Mouse (Mus musculus) brown adipose tissue, adult 24 weeks (tissue): Measurements from ENCODE around the gene Wdr24. TPM values are rescaled to one million over a fixed set of nuclear protein-coding genes. Genes with fewer than 3 reads are reported as not detected.
"Not testable (repeated sequence)": the region's sequence is repeated elsewhere in the genome, so short reads cannot be mapped to it uniquely, and the experiment has no call there.

Experiments
- H3K27ac ChIP-seq: fragments of 200-500 bp; replicated peaks from 2 replicates; pipeline ENCODE4 v1.5.1; 2012; ENCODE audit warnings: low read depth, mild to moderate bottlenecking, low read length
- H3K4me1 ChIP-seq: fragments of 200-500 bp; 2 replicates; pipeline ENCODE4 v1.6.1; 2012; ENCODE audit warnings: low read length, mixed read lengths; ENCODE audit not compliant: control insufficient read depth, insufficient read depth, insufficient read length
- H3K4me3 ChIP-seq: fragments of 200-500 bp; 2 replicates; pipeline ENCODE4 v1.5.1; 2012; ENCODE audit warnings: low read depth, mild to moderate bottlenecking, low read length, moderate library complexity; ENCODE audit not compliant: insufficient read depth
- polyA plus RNA-seq: library from polyadenylated mRNA; stranded (reverse); fragments of >200 nt; gene quantifications from 2 replicates; pipeline ENCODE4 v1.2.4, GENCODE M21; 2012; ENCODE audit not compliant: missing spikeins, insufficient read depth, insufficient read length

The Wdr24 gene
- polyA plus RNA-seq, 1 experiment: 7.1 TPM

DNA sequence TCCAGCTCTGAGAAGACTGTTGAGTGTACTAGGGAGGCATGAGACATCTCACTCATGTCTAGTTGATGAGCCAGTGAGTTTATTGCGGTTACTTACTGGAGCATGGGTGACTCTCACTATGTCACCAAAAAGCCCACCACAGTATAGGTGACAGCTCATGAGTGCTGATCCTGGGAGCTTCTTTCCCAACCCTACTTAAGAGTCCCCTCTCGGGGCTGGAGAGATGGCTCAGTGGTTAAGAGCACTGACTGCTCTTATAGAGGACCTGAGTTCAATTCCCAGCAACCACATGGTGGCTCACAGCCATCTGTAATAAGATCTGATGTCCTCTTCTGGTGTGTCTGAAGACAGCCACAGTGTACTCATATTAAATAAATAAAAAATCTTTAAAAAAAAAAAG is 46.5 kb downstream of the Wdr24 start:
- no peak overlapping the region for H3K4me3 ChIP-seq
- no peak overlapping the region for H3K27ac ChIP-seq
- H3K4me1 ChIP-seq: peaks cover 5% of the 10 kb centered on the region; the same call in 1 of the 2 replicates

DNA sequence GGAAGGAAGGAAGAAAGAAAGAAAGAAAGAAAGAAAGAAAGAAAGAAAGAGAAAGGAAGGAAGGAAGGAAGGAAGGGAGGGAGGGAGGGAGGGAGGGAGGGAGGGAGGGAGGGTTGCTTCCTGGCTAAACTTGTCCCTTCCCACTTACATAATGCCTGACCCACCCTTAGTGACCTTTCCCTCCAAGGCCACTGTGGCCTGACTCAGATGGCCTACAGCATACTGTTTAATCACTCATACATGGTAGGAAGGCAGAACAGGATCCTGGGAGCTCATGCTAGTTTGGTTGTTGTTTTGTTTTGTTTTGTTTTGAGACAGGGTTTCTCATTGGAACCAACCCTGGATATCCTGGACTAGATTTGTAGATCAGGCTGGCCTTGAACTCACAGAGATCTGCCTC is 48.1 kb downstream of the Wdr24 start:
- H3K4me3 ChIP-seq, H3K27ac ChIP-seq: not testable (repeated sequence)
- H3K4me1 ChIP-seq: peaks cover 12% of the 10 kb centered on the region; the same call in 1 of the 2 replicates

DNA sequence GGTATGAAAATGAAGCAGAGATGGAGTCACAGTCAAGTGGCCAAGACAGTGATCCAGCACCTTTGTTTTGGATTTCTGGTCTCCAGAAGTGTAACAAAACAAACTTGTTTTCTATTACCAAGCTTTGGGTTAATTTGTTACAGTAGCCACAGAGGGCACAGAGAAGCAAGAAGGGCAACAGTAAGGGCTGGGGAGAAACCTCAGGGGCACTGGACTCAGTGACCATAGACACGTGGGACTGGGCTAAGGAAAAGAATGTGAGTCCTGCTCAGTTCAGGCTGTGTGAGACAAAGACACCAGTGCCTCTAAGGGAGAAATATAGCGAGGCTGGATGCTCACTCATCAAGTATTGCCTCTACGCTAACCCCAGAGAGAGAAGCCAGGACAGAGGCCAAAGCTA is 49.2 kb downstream of the Wdr24 start:
- Histone ChIP-seq H3K27ac (no peak overlapping the region), H3K4me3 (no peak overlapping the region), H3K4me1 (peaks cover 12% of the 10 kb centered on the region; the same call in 1 of the 2 replicates)

DNA sequence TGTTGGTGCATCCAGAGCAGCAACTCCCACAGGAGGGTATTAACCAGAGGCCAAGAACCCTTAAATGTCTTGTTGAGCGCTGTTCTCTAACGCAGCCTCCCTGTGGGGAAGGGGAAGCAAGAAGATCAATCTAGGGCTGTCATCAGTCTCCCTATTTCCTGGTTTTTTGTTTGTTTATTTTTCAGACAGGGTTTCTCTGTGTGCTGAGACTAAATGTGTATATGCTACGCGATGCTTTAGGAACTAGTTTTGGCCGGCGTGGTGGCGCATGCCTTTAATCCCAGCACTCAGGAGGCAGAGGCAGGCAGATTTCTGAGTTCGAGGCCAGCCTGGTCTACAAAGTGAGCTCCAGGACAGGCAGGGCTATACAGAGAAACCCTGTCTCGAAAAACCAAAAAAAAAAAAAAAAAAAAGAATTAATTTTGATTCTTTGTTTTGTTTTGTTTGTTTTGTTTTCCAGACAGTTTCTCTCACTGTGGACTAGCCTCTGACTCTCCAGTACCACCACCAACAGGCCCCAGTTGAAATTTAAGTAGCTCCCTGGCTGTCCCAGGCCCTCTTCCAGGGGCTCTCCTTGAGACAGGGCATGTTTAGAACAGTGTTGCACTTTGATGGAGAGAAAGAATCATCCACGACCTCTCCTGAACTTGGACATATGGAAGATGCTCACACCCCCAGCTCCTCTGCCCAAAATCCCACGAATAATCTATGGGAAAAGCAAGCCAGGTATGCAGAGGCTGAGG is 50.1 kb downstream of the Wdr24 start:
- Histone ChIP-seq H3K4me3 (peak overlapping the region; percentile 87; the same call in 1 of the 2 replicates), H3K27ac (no peak overlapping the region), H3K4me1 (peaks cover 12% of the 10 kb centered on the region; the same call in 1 of the 2 replicates)

DNA sequence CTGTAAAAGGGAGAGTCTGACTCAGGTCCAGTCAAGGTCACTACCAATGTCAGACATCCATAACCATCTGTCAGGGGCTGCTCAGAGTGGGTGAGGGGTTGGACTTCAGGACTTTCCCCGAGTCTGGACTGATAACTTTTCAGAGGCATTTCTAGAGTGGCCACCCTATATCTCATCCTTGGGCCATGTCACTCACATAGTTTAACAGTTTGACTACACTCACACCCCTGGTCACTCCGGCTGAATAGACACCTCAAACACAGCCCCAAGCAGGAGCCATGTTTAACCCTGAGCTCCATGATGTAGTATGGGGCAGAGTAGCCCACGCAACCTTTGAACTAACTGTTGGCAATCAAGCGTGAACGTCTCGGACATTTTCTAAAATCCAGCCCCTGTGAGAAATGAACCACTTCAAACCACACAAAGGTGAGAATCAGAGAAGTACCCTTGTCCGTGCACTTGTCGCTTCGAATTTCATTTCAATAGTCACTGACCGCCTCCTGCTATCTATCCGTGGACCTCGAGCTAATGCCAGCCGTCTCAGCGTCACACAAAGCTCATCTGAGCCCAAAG is 50.8 kb downstream of the Wdr24 start:
- H3K27ac ChIP-seq: peak overlapping the region; percentile 32; the same call in 1 of the 2 replicates
- H3K4me1 ChIP-seq: peaks cover 9% of the 10 kb centered on the region; the same call in 1 of the 2 replicates
- H3K4me3 ChIP-seq: peak overlapping the region; percentile 87

DNA sequence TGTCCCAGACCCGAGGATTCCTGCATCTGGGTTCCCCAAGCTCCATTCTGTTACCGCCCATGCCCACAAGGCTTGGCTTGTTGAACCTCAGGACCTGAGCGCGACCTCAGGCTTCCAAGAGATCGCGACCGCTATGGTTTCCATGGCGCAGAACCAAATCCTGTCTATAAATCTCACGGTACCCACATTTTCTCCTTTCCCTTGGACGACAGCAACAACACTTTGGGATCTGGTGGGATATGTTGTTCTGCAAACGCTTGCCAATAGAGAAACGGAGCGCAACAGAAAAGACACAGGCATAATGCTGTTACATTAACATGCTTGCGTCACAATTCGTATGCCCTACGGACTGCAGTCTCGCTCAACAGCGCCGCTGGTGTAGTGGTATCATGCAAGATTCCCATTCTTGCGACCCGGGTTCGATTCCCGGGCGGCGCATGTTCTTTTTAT is 51.3 kb downstream of the Wdr24 start, which contains the start of gene Mettl26:
Mettl26 (plus strand) TSS at position 354 of the 450 bp plus-strand sequence.
- Histone ChIP-seq H3K4me3 (peak within 1 kb of the TSS; percentile 87), H3K27ac (peak within 1 kb of the TSS; percentile 44), H3K4me1 (peaks cover 9% of the 10 kb centered on the region; the same call in 1 of the 2 replicates)

DNA sequence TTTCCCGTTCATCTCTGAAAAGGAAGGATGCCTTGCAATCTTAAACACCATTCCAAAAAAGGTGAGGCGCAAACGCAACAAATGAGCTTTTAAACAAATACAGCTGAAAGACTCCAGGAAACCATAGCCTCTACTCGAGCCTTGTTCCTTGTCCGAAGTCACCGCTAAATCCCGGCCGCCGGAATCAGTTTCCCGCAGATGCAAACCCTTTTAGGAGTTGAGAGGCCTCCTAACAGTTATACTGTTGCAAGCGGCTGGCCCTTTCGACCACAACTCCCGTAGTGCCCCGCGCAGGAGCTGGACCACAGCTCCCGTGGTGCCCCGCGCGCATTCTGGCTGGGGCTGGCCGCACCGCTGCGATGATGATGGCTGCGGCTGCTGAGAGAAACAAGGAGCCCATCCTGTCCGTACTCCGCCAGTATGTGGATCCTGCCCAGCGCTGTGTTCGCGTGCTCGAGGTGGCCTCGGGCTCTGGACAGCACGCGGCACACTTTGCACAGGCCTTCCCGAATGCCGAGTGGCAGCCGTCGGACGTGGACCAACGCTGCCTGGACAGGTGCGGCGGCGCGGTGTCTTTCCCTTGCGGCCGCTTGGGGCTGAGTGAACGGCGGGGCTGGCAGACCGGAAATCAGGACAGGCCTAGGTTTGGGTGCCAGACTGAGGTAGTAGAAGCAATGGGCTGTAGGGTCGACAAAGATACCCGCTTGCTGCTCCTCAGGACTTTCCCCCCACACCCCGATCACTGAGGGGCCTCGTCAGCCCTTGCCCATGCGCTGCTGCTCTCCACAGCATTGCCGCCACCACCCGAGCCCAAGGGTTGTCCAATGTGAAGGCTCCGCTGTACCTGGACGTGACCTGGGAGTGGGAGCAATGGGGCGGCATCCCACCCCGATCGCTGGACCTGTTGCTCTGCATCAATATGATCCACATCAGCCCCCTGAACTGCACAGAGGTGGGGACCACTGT is 52.0 kb downstream of the Wdr24 start:
- peak overlapping the region; percentile 44 for H3K27ac ChIP-seq
- H3K4me1 ChIP-seq: peaks cover 9% of the 10 kb centered on the region; the same call in 1 of the 2 replicates
- peak overlapping the region; percentile 87 for H3K4me3 ChIP-seq

DNA sequence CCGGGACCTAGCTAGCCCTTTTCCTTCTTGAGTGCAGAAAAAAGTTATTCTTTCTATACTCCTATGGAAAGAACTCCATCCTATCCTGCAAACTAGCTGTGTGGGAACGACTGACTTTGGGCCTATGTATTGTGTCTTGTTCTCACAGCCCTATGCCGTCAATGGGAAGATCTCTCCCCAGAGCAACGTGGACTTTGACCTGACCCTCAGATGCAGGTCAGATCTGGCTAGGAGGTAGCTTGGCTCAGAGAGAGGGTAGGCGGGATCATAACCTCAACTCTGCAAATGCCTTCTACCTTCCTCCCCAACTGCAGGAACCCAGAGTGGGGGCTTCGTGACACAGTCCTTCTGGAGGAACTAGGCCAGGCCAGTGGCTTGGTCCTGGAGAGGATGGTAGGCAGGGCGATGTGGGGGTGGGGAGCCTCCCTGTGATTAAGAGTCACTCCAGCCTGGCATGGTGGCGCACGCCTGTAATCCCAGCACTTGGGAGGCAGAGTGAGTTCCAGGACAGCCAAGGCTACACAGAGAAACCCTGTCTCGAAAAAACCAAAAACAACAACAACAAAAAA is 53.0 kb downstream of the Wdr24 start:
- Histone ChIP-seq H3K4me3 (peak overlapping the region; percentile 87), H3K27ac (no peak overlapping the region), H3K4me1 (peaks cover 9% of the 10 kb centered on the region; the same call in 1 of the 2 replicates)

DNA sequence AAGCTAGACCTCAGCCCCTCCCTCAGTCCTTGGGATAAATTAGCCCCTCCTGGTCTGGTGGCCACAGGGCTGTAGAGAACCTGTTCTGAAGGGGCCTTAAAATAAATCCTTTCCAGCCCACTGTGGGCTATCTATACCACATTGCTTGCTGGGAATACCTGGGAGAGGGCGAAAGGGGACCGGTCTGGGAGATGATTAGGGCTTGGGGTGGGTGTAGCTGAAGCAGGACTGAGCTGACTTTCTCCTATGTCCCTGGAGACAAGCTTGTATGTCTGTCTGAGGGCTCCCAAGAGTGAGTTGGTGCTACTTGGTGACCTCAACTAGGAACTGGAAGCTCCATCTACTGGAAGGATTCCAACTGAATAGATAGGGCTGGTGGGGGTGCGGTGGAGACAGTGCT is 53.6 kb downstream of the Wdr24 start:
- no peak overlapping the region for H3K27ac ChIP-seq
- no peak overlapping the region for H3K4me3 ChIP-seq

DNA sequence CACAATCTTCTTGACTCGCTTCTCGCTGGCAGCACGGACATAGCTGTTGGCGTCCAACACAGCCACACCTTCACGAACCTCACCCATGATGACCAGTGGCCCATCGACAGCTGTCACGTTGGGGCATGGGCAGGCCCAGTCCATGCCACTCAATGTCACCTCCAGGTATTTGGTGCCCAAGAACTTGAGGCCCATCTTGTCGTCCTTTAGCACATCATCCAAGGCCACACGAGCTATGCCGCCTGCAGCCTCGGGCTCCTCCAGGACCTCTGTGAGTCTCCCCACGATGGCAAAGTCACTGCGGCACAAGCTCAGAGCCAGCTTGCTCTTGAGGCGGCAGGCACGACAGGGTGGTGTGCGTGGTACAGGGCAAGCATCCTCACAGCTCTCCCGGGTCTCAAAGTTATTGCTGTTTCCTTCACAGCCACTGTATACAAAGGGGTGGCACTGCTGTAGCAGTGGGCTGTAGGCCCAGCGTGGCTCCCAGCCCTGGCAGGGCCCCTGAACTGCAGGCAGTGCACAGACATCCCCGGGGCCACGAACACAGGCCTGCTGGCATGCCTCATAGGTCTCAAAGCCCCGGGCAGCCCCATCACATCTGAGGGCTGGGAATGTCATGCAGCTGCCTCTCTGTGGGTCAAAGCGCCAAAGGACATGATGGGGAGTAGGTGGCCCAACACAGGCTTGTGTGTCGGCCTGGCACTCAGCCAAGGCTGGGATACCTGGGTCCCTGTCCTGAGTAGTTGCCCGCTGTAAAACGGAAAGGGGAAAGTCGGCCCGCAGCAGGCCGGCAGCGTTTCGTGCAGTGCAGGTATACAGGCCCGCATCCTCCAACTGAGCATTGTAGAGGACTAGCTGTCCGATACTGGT is 54.5 kb downstream of the Wdr24 start:
- Histone ChIP-seq H3K4me1 (peaks cover 11% of the 10 kb centered on the region; the same call in 1 of the 2 replicates), H3K4me3 (no peak overlapping the region), H3K27ac (no peak overlapping the region)

More for the DNA sequence above, 53.6 kb downstream of the Wdr24 start:
- H3K4me1 ChIP-seq: peaks cover 11% of the 10 kb centered on the region; the same call in 1 of the 2 replicates

Other genes with a start within 250 kb of the Wdr24 start
- 24.0 and 41.1 TPM in 2 replicates for gene Lmf1, start 244.5 kb upstream of the Wdr24 start, polyA plus RNA-seq
- gene Gng13, start 106.5 kb upstream of the Wdr24 start, polyA plus RNA-seq: not detected in 2 replicates
- 0.87 and 3.0 TPM in 2 replicates for gene Chtf18, start 96.2 kb upstream of the Wdr24 start, polyA plus RNA-seq
- gene Rpusd1, start 96.0 kb upstream of the Wdr24 start, polyA plus RNA-seq: 3.0 and 3.9 TPM in 2 replicates
- gene Mslnl, start 87.6 kb upstream of the Wdr24 start, polyA plus RNA-seq: not detected in 2 replicates
- gene Msln, start 69.2 kb upstream of the Wdr24 start, polyA plus RNA-seq: not detected in 2 replicates
- gene Narfl, start 49.9 kb upstream of the Wdr24 start, polyA plus RNA-seq: 40.5 and 42.4 TPM in 2 replicates
- gene Haghl, start 38.0 kb upstream of the Wdr24 start, polyA plus RNA-seq: 5.0 and 5.9 TPM in 2 replicates
- gene Ccdc78, start 37.0 kb upstream of the Wdr24 start, polyA plus RNA-seq: not detected in 2 replicates
- gene Fam173a, start 30.7 kb upstream of the Wdr24 start, polyA plus RNA-seq: 41.4 and 42.8 TPM in 2 replicates
- 4.6 TPM in 1 of 2 replicates, not detected in the other for gene AC134908.4, start 28.0 kb upstream of the Wdr24 start, polyA plus RNA-seq
- gene Metrn, start 26.5 kb upstream of the Wdr24 start, polyA plus RNA-seq: 1.8 and 3.2 TPM in 2 replicates
- gene Fbxl16, start 14.5 kb upstream of the Wdr24 start, polyA plus RNA-seq: 0.42 and 0.79 TPM in 2 replicates
- gene Jmjd8, start 5.2 kb downstream of the Wdr24 start, polyA plus RNA-seq: 29.2 and 37.3 TPM in 2 replicates
- 65.3 and 69.4 TPM in 2 replicates for gene Stub1, start 9.8 kb downstream of the Wdr24 start, polyA plus RNA-seq
- gene Rhbdl1, start 13.7 kb downstream of the Wdr24 start, polyA plus RNA-seq: 3.4 and 5.0 TPM in 2 replicates
- 0.95 and 1.6 TPM in 2 replicates for gene Gm20683, start 18.1 kb downstream of the Wdr24 start, polyA plus RNA-seq
- 69.0 and 72.5 TPM in 2 replicates for gene Rhot2, start 21.2 kb downstream of the Wdr24 start, polyA plus RNA-seq
- 1.6 and 2.4 TPM in 2 replicates for gene Wdr90, start 37.9 kb downstream of the Wdr24 start, polyA plus RNA-seq
- gene Mcrip2, start 45.1 kb downstream of the Wdr24 start, polyA plus RNA-seq: 432 and 445 TPM in 2 replicates
- 47.5 and 52.1 TPM in 2 replicates for gene Mettl26, start 51.4 kb downstream of the Wdr24 start, polyA plus RNA-seq
- not detected in 2 replicates for gene Wfikkn1, start 57.2 kb downstream of the Wdr24 start, polyA plus RNA-seq
- gene Rab40c, start 96.1 kb downstream of the Wdr24 start, polyA plus RNA-seq: 6.3 and 7.0 TPM in 2 replicates
- gene Pigq, start 121.3 kb downstream of the Wdr24 start, polyA plus RNA-seq: 65.6 and 109 TPM in 2 replicates
- gene Nhlrc4, start 121.3 kb downstream of the Wdr24 start, polyA plus RNA-seq: not detected in 2 replicates
- not detected in 2 replicates for gene A930017K11Rik, start 128.9 kb downstream of the Wdr24 start, polyA plus RNA-seq
- 4.7 and 5.6 TPM in 2 replicates for gene Capn15, start 162.2 kb downstream of the Wdr24 start, polyA plus RNA-seq
- 5.3 and 5.7 TPM in 2 replicates for gene Rab11fip3, start 245.9 kb downstream of the Wdr24 start, polyA plus RNA-seq